ENCODE assay signal across 8 mouse cellular contexts in genomic region chr5:113736522-113737164, GRCm38 (mm10). TPM values are rescaled to one million over a fixed set of nuclear protein-coding genes. Genes with fewer than 3 reads are reported as not detected.
A peak's percentile ranks its signal among the peaks of the same experiment; 100 is the strongest.
DNase-seq lines count a peak whose midpoint lies in the region; ATAC-seq and TF ChIP-seq lines count a peak whose summit lies in the region.

No protein-coding gene starts in this region.

- 34% methylated on average over 15 of the region's 15 CpGs for WGBS in heart, embryonic 16.5 days
- WGBS in forebrain, embryonic 12.5 days = 49% methylated on average over 15 of the region's 15 CpGs
- 44% methylated on average over 15 of the region's 15 CpGs for WGBS in liver, embryonic 15.5 days (ENCODE audit: insufficient replicate concordance)

- H3K4me1 ChIP-seq in heart, embryonic 16.5 days (ENCODE audit: control insufficient read depth, insufficient read depth, low read length) = peaks cover 14% of the 10 kb centered on the region
- H3K4me1 ChIP-seq in G1E (ENCODE audit: insufficient read depth, low read depth, low read length) = peaks cover 34% of the 10 kb centered on the region
- H3K4me1 ChIP-seq in forebrain, embryonic 12.5 days = peaks cover 21% of the 10 kb centered on the region
- H3K4me1 ChIP-seq in liver, embryonic 15.5 days (replicated peaks) = peaks cover 25% of the 10 kb centered on the region

- no peaks in the 10 kb centered on the region for H3K9me3 ChIP-seq in heart, embryonic 16.5 days (replicated peaks; ENCODE audit: control insufficient read depth, low read length)
- no peaks in the 10 kb centered on the region; the same call in 1 of the 2 replicates for H3K9me3 ChIP-seq in G1E (replicated peaks)
- H3K9me3 ChIP-seq in forebrain, embryonic 12.5 days = no peaks in the 10 kb centered on the region
- no peaks in the 10 kb centered on the region for H3K9me3 ChIP-seq in liver, embryonic 15.5 days (replicated peaks)

- peak overlapping the region; percentile 91; the same call in 1 of the 2 replicates for H3K27ac ChIP-seq in heart, embryonic 16.5 days (ENCODE audit: low read length)
- peak overlapping the region; percentile 96; the same call in 1 of the 2 replicates for H3K27ac ChIP-seq in forebrain, embryonic 12.5 days
- H3K27ac ChIP-seq in liver, embryonic 15.5 days (replicated peaks) = peak overlapping the region; percentile 94

- H3K36me3 ChIP-seq in heart, embryonic 16.5 days (ENCODE audit: control insufficient read depth, insufficient read depth) = peaks cover 27% of the 10 kb centered on the region
- peaks cover 51% of the 10 kb centered on the region for H3K36me3 ChIP-seq in G1E (replicated peaks)
- H3K36me3 ChIP-seq in forebrain, embryonic 12.5 days (replicated peaks) = peaks cover 41% of the 10 kb centered on the region
- H3K36me3 ChIP-seq in liver, embryonic 15.5 days (replicated peaks) = peaks cover 39% of the 10 kb centered on the region

- H3K9ac ChIP-seq in heart, embryonic 16.5 days (ENCODE audit: low read length) = peak overlapping the region; percentile 80
- peak overlapping the region; percentile 65 for H3K9ac ChIP-seq in forebrain, embryonic 12.5 days
- peak overlapping the region; percentile 65 for H3K9ac ChIP-seq in liver, embryonic 15.5 days

- no peak for ATAC-seq in heart, embryonic 16.5 days (replicated peaks; ENCODE audit: extremely low read depth, insufficient read depth, low FRiP score)
- no peak for ATAC-seq in G1E (ENCODE audit: extremely low read depth, insufficient number of reproducible peaks, low FRiP score, poor library complexity, severe bottlenecking)
- no peak for ATAC-seq in forebrain, embryonic 12.5 days (ENCODE audit: low FRiP score)
- no peak for ATAC-seq in liver, embryonic 15.5 days (ENCODE audit: insufficient read depth)

- peak overlapping the region; percentile 92 for H3K4me2 ChIP-seq in heart, embryonic 16.5 days (ENCODE audit: low read depth, low read length)
- peak overlapping the region; percentile 86 for H3K4me2 ChIP-seq in forebrain, embryonic 12.5 days
- H3K4me2 ChIP-seq in liver, embryonic 15.5 days = peak overlapping the region; percentile 90

- H3K27me3 ChIP-seq in heart, embryonic 16.5 days (ENCODE audit: control insufficient read depth, insufficient read depth, low read length) = no peaks in the 10 kb centered on the region
- no peaks in the 10 kb centered on the region for H3K27me3 ChIP-seq in G1E (ENCODE audit: insufficient read depth, low read length)
- no peaks in the 10 kb centered on the region for H3K27me3 ChIP-seq in forebrain, embryonic 12.5 days
- no peaks in the 10 kb centered on the region for H3K27me3 ChIP-seq in liver, embryonic 15.5 days

- DNase-seq in heart, adult 9 months (ENCODE audit: low spot score in 2 of 2) = no peak
- DNase-seq in G1E (ENCODE audit: low spot score) = no peak
- no peak for DNase-seq in natural killer cell, adult 2 months (ENCODE audit: low spot score in 2 of 2)
- no peak for DNase-seq in layer of hippocampus, adult 9-11 months
- no peak for DNase-seq in layer of hippocampus, postnatal 14 days (ENCODE audit: low spot score in 2 of 2)

- no peak for TF ChIP-seq CTCF in G1E (IDR thresholded peaks at IDR 0.05; ENCODE audit: low read depth, low read length)

- peak overlapping the region; percentile 81 for H3K4me3 ChIP-seq in heart, embryonic 16.5 days (ENCODE audit: low read length)
- H3K4me3 ChIP-seq in G1E (ENCODE audit: low read depth, low read length) = peak overlapping the region; percentile 86
- peak overlapping the region; percentile 71 for H3K4me3 ChIP-seq in forebrain, embryonic 12.5 days (replicated peaks)
- H3K4me3 ChIP-seq in liver, embryonic 15.5 days (replicated peaks) = peak overlapping the region; percentile 77

RNA-seq across cellular contexts. Expression of gene Ficd, which starts 1.0 kb away (rescaled TPM):
- polyA plus RNA-seq in heart, embryonic 16.5 days (2015; fragmentation: Nextera tagmentation; extraction: Ambion mirVana) = 6.0 and 6.3 TPM in 2 replicates
- total RNA-seq in G1E (2014; fragmentation: Nextera tagmentation) (2.4 and 5.8 TPM in 2 replicates), G1E (2017) (1.5 and 1.7 TPM in 2 replicates)
- 1.4 and 1.9 TPM in 2 replicates for polyA plus RNA-seq in G1E (2012)
- 5.4 and 7.2 TPM in 2 replicates for polyA plus RNA-seq in forebrain, embryonic 12.5 days (2016; fragmentation: Nextera tagmentation; extraction: Ambion mirVana)
- 2.6 and 2.8 TPM in 2 replicates for polyA plus RNA-seq in liver, embryonic 15.5 days (2015; fragmentation: Nextera tagmentation; extraction: Ambion mirVana)
- total RNA-seq in layer of hippocampus, postnatal 14 days (2021) = 10 to 100 TPM in 1 of 2 experiments, 1 to 10 TPM in 1; 9.6 to 12.0 TPM

RNA-seq across cellular contexts. Expression of gene 1700069L16Rik, which starts 12.1 kb away (rescaled TPM):
- not detected in 2 replicates for polyA plus RNA-seq in heart, embryonic 16.5 days (2015; fragmentation: Nextera tagmentation; extraction: Ambion mirVana)
- total RNA-seq in G1E (2014; fragmentation: Nextera tagmentation) (not detected in 2 replicates), G1E (2017) (0.29 TPM in 1 of 2 replicates, not detected in the other)
- not detected in 2 replicates for polyA plus RNA-seq in G1E (2012)
- polyA plus RNA-seq in forebrain, embryonic 12.5 days (2016; fragmentation: Nextera tagmentation; extraction: Ambion mirVana) = not detected in 2 replicates
- polyA plus RNA-seq in liver, embryonic 15.5 days (2015; fragmentation: Nextera tagmentation; extraction: Ambion mirVana) = not detected in 2 replicates
- total RNA-seq in layer of hippocampus, postnatal 14 days (2021) = not detected

RNA-seq across cellular contexts. Expression of gene Sart3, which starts 35.7 kb away (rescaled TPM):
- 31.6 TPM in 2 replicates for polyA plus RNA-seq in heart, embryonic 16.5 days (2015; fragmentation: Nextera tagmentation; extraction: Ambion mirVana)
- total RNA-seq in G1E (2014; fragmentation: Nextera tagmentation) (18.6 and 19.0 TPM in 2 replicates), G1E (2017) (30.4 and 32.6 TPM in 2 replicates)
- polyA plus RNA-seq in G1E (2012) = 45.6 and 52.6 TPM in 2 replicates
- polyA plus RNA-seq in forebrain, embryonic 12.5 days (2016; fragmentation: Nextera tagmentation; extraction: Ambion mirVana) = 78.4 and 78.8 TPM in 2 replicates
- 17.5 and 20.7 TPM in 2 replicates for polyA plus RNA-seq in liver, embryonic 15.5 days (2015; fragmentation: Nextera tagmentation; extraction: Ambion mirVana)
- total RNA-seq in layer of hippocampus, postnatal 14 days (2021) = 10 to 100 TPM; 35.0 to 37.5 TPM

RNA-seq across cellular contexts. Expression of gene Iscu, which starts 35.9 kb away (rescaled TPM):
- 118 and 136 TPM in 2 replicates for polyA plus RNA-seq in heart, embryonic 16.5 days (2015; fragmentation: Nextera tagmentation; extraction: Ambion mirVana)
- total RNA-seq in G1E (2014; fragmentation: Nextera tagmentation) (44.2 and 46.2 TPM in 2 replicates), G1E (2017) (76.9 and 93.6 TPM in 2 replicates)
- 39.5 and 50.7 TPM in 2 replicates for polyA plus RNA-seq in G1E (2012)
- polyA plus RNA-seq in forebrain, embryonic 12.5 days (2016; fragmentation: Nextera tagmentation; extraction: Ambion mirVana) = 107 and 113 TPM in 2 replicates
- polyA plus RNA-seq in liver, embryonic 15.5 days (2015; fragmentation: Nextera tagmentation; extraction: Ambion mirVana) = 79.1 and 85.3 TPM in 2 replicates
- total RNA-seq in layer of hippocampus, postnatal 14 days (2021) = 10 to 100 TPM; 89.1 to 98.0 TPM
